ENCODE assay signal across 8 mouse cellular contexts in the genomic region with DNA sequence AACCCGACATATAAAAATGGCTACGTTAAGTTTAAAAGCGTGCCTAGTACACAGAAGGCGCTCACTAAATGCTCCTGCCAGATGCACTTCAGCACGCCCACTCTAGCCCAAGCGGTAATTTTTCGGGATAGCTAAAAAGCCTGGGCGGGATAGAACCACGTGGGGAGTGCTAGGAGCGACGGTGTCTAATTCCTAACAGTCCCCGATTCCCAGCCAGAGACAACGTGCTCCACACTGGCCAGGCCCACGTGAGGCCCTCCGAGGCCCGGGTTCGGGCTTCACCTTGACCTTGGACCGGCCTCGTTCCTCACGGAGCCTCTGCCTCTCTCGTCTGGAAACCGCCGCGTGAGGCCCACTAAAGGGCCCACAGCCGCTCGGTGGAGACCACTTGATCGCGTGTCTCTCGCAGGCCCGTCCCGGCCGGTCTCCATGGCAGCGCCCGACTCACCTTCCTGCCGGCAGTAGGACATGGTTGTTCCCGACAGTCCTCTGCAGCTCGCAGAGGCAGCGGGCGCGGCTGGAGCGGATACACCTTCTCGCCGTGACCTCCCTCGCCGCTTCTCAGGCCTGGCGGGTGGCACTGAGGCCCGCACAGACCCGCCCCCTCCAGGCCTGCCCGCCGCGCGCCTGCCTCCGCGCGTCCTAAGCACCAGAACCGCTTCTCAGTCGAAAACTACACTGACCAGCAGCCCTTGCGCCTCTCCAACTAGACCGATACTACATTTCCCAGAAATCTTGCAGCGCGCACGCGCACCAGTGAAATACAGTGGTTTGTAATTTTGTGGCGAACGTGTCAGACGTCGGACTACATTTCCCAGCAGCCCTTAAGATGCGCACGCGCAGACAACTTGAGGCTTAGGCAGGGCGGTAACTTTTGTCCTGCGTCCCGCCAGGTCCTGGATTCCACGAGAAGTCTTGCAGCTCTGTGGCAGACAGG. TPM values are rescaled to one million over a fixed set of nuclear protein-coding genes. Genes with fewer than 3 reads are reported as not detected.
DNase-seq lines count a peak whose midpoint lies in the region; ATAC-seq and TF ChIP-seq lines count a peak whose summit lies in the region.

A gene (minus strand): TSS at position 679 of the 937 bp plus-strand sequence.
A gene (plus strand): TSS at position 836 of the 937 bp plus-strand sequence.

- peak; percentile 99 for DNase-seq in CD4-positive helper T cell, adult 2 months (ENCODE audit: low read depth, low spot score)
- peak; percentile 98 for DNase-seq in brain, embryonic 18.5 days (ENCODE audit: low read depth, low spot score)
- DNase-seq in kidney, postnatal 0 days (ENCODE audit: low spot score): peak; percentile 100
- peak; percentile 96 for DNase-seq in liver, embryonic 11.5 days (ENCODE audit: low spot score)
- DNase-seq in naive thymus-derived CD4-positive, alpha-beta T cell, adult 2 months (ENCODE audit: low read depth): peak; percentile 99

- peaks cover 20% of the 10 kb centered on the region for H3K4me1 ChIP-seq in heart, embryonic 12.5 days (replicated peaks)
- peaks cover 10% of the 10 kb centered on the region for H3K4me1 ChIP-seq in kidney, postnatal 0 days (replicated peaks; ENCODE audit: insufficient read depth, low read length)
- H3K4me1 ChIP-seq in liver, embryonic 11.5 days (replicated peaks; ENCODE audit: control insufficient read depth, insufficient read depth, low read length): peaks cover 12% of the 10 kb centered on the region
- H3K4me1 ChIP-seq in stomach, embryonic 14.5 days (ENCODE audit: control insufficient read depth, insufficient read depth, low read length): peaks cover 19% of the 10 kb centered on the region

- peak within 1 kb of the TSS; percentile 86 for H3K9ac ChIP-seq in heart, embryonic 12.5 days
- peak within 1 kb of the TSS; percentile 74 for H3K9ac ChIP-seq in kidney, postnatal 0 days (ENCODE audit: low read depth, low read length)
- H3K9ac ChIP-seq in liver, embryonic 11.5 days (ENCODE audit: low read depth, low read length): peak within 1 kb of the TSS; percentile 92
- H3K9ac ChIP-seq in stomach, embryonic 14.5 days (replicated peaks; ENCODE audit: low read depth, low read length): peak within 1 kb of the TSS; percentile 69

- peaks cover 20% of the 10 kb centered on the region for H3K36me3 ChIP-seq in heart, embryonic 12.5 days
- H3K36me3 ChIP-seq in kidney, postnatal 0 days (ENCODE audit: insufficient read depth, low read length): peaks cover 8% of the 10 kb centered on the region
- H3K36me3 ChIP-seq in liver, embryonic 11.5 days (ENCODE audit: control insufficient read depth, insufficient read depth, low read length): peaks cover 11% of the 10 kb centered on the region; the same call in 1 of the 2 replicates
- peaks cover 19% of the 10 kb centered on the region for H3K36me3 ChIP-seq in stomach, embryonic 14.5 days (ENCODE audit: control insufficient read depth, insufficient read depth, low read length)

- TF ChIP-seq CTCF in kidney, postnatal 0 days (IDR thresholded peaks at IDR 0.05; ENCODE audit: low read depth): peak; percentile 33

- peak within 1 kb of the TSS; percentile 80 for H3K4me2 ChIP-seq in heart, embryonic 12.5 days
- H3K4me2 ChIP-seq in kidney, postnatal 0 days (ENCODE audit: low read length): peak within 1 kb of the TSS; percentile 76
- H3K4me2 ChIP-seq in liver, embryonic 11.5 days: peak within 1 kb of the TSS; percentile 79
- H3K4me2 ChIP-seq in stomach, embryonic 14.5 days (replicated peaks; ENCODE audit: low read depth, low read length): peak within 1 kb of the TSS; percentile 88

- H3K27ac ChIP-seq in heart, embryonic 12.5 days (ENCODE audit: poor library complexity, severe bottlenecking): peak within 1 kb of the TSS; percentile 88
- peak within 1 kb of the TSS; percentile 75 for H3K27ac ChIP-seq in kidney, postnatal 0 days
- H3K27ac ChIP-seq in liver, embryonic 11.5 days (ENCODE audit: low read depth, low read length): peak within 1 kb of the TSS; percentile 81
- H3K27ac ChIP-seq in stomach, embryonic 14.5 days (ENCODE audit: low read length): peak within 1 kb of the TSS; percentile 80

- ATAC-seq in erythroid progenitor cell, adult 5-6 weeks (replicated peaks; ENCODE audit: low FRiP score, poor library complexity, severe bottlenecking): peak; percentile 87
- peak; percentile 97 for ATAC-seq in heart, embryonic 12.5 days (ENCODE audit: insufficient number of reproducible peaks, low FRiP score)
- ATAC-seq in kidney, postnatal 0 days (replicated peaks; ENCODE audit: low FRiP score, low read depth): peak; percentile 94
- peak; percentile 97 for ATAC-seq in liver, embryonic 11.5 days (replicated peaks; ENCODE audit: low FRiP score)
- peak; percentile 98 for ATAC-seq in stomach, embryonic 14.5 days (ENCODE audit: insufficient number of reproducible peaks, insufficient read depth, low FRiP score, low read depth)

- under 1% methylated on average over 73 of the region's 74 CpGs for WGBS in heart, embryonic 12.5 days
- under 1% methylated on average over 74 of the region's 74 CpGs for WGBS in kidney, postnatal 0 days
- under 1% methylated on average over 74 of the region's 74 CpGs for WGBS in liver, embryonic 11.5 days
- under 1% methylated on average over 74 of the region's 74 CpGs for WGBS in stomach, embryonic 14.5 days

- H3K9me3 ChIP-seq in heart, embryonic 12.5 days (replicated peaks): no peaks in the 10 kb centered on the region
- H3K9me3 ChIP-seq in kidney, postnatal 0 days (replicated peaks; ENCODE audit: low read length): no peaks in the 10 kb centered on the region
- no peaks in the 10 kb centered on the region for H3K9me3 ChIP-seq in liver, embryonic 11.5 days (ENCODE audit: control insufficient read depth, low read length)
- H3K9me3 ChIP-seq in stomach, embryonic 14.5 days (ENCODE audit: control insufficient read depth, low read depth, low read length): no peaks in the 10 kb centered on the region

- no peaks in the 10 kb centered on the region for H3K27me3 ChIP-seq in heart, embryonic 12.5 days (replicated peaks)
- H3K27me3 ChIP-seq in kidney, postnatal 0 days (ENCODE audit: insufficient read depth, low read length): no peaks in the 10 kb centered on the region
- H3K27me3 ChIP-seq in liver, embryonic 11.5 days (replicated peaks; ENCODE audit: control insufficient read depth, insufficient read depth, low read length): no peaks in the 10 kb centered on the region
- H3K27me3 ChIP-seq in stomach, embryonic 14.5 days (ENCODE audit: control insufficient read depth, insufficient read depth, low read length): no peaks in the 10 kb centered on the region

- H3K4me3 ChIP-seq in heart, embryonic 12.5 days: peak within 1 kb of the TSS; percentile 83
- peak within 1 kb of the TSS; percentile 62 for H3K4me3 ChIP-seq in kidney, postnatal 0 days (replicated peaks; ENCODE audit: low read depth, low read length)
- H3K4me3 ChIP-seq in liver, embryonic 11.5 days (ENCODE audit: low read depth, low read length): peak within 1 kb of the TSS; percentile 86
- peak within 1 kb of the TSS; percentile 79 for H3K4me3 ChIP-seq in stomach, embryonic 14.5 days (ENCODE audit: low read depth, low read length)

RNA-seq across cellular contexts. Expression of the first gene that starts in this region (rescaled TPM):
- 2.9 and 4.0 TPM in 2 replicates for total RNA-seq in erythroid progenitor cell, adult 5-6 weeks (2015; ENCODE audit: low replicate concordance)
- 2.3 and 3.0 TPM in 2 replicates for total RNA-seq in erythroid progenitor cell, adult 5-6 weeks (2017; ENCODE audit: low replicate concordance)
- polyA plus RNA-seq in heart, embryonic 12.5 days (2016; fragmentation: Nextera tagmentation; extraction: Ambion mirVana): 29.4 and 29.6 TPM in 2 replicates
- polyA plus RNA-seq in kidney, postnatal 0 days (2015; fragmentation: Nextera tagmentation; extraction: Ambion mirVana): 28.0 and 29.2 TPM in 2 replicates
- polyA plus RNA-seq in liver, embryonic 11.5 days (2014; fragmentation: Nextera tagmentation; extraction: Ambion mirVana): 47.1 and 47.3 TPM in 2 replicates
- polyA plus RNA-seq in stomach, embryonic 14.5 days (2014; fragmentation: Nextera tagmentation; extraction: Ambion mirVana): 24.0 and 26.4 TPM in 2 replicates

RNA-seq across cellular contexts. Expression of the second gene that starts in this region (rescaled TPM):
- total RNA-seq in erythroid progenitor cell, adult 5-6 weeks (2015; ENCODE audit: low replicate concordance): 6.7 and 6.8 TPM in 2 replicates
- total RNA-seq in erythroid progenitor cell, adult 5-6 weeks (2017; ENCODE audit: low replicate concordance): 6.3 and 19.0 TPM in 2 replicates
- polyA plus RNA-seq in heart, embryonic 12.5 days (2016; fragmentation: Nextera tagmentation; extraction: Ambion mirVana): 33.0 and 35.4 TPM in 2 replicates
- 34.5 and 39.6 TPM in 2 replicates for polyA plus RNA-seq in kidney, postnatal 0 days (2015; fragmentation: Nextera tagmentation; extraction: Ambion mirVana)
- 30.0 and 31.7 TPM in 2 replicates for polyA plus RNA-seq in liver, embryonic 11.5 days (2014; fragmentation: Nextera tagmentation; extraction: Ambion mirVana)
- polyA plus RNA-seq in stomach, embryonic 14.5 days (2014; fragmentation: Nextera tagmentation; extraction: Ambion mirVana): 52.7 and 54.3 TPM in 2 replicates

Comparison
In these comparisons a context has a peak if more than half of its experiments do, and no peak if none do; other contexts are left out.
1. Peak in every context shown above with its lines: DNase-seq, ATAC-seq, H3K4me3 ChIP-seq and H3K27ac ChIP-seq.